Mouse (Mus musculus): Measurements from ENCODE around the gene Fam49a. TPM values are rescaled to one million over a fixed set of nuclear protein-coding genes. Genes with fewer than 3 reads are reported as not detected.

The Fam49a gene
- total RNA-seq, 2 experiments from 2014 or later, result 12.0 to 12.5 TPM

- no peak for DNase-seq
These were observed 95.0 kb downstream of the Fam49a start for GRCm38 (mm10) chr12:12356946-12357345.

- DNase-seq, result no peak
These were observed 98.0 kb downstream of the Fam49a start for GRCm38 (mm10) chr12:12359923-12360322.

- no peak for DNase-seq
These were observed 100.4 kb downstream of the Fam49a start for GRCm38 (mm10) chr12:12362371-12362770.

GRCm38 (mm10) chr12:12364201-12364600 is 102.3 kb downstream of the Fam49a start:
- DNase-seq, result no peak

- DNase-seq, result no peak
These were observed 105.5 kb downstream of the Fam49a start for GRCm38 (mm10) chr12:12367423-12367822.

GRCm38 (mm10) chr12:12373111-12373862 is 111.3 kb downstream of the Fam49a start:
- no peak for DNase-seq

GRCm38 (mm10) chr12:12379056-12379455 is 117.1 kb downstream of the Fam49a start:
- DNase-seq, result no peak

- DNase-seq, result no peak
These were observed 127.3 kb downstream of the Fam49a start for GRCm38 (mm10) chr12:12389271-12389670.

GRCm38 (mm10) chr12:12396224-12396623 is 134.3 kb downstream of the Fam49a start:
- peak; percentile 33 for DNase-seq

GRCm38 (mm10) chr12:12401051-12401465 is 139.1 kb downstream of the Fam49a start:
- DNase-seq, result peak; percentile 63

GRCm38 (mm10) chr12:12401504-12401903 is 139.6 kb downstream of the Fam49a start:
- peak; percentile 14 for DNase-seq

GRCm38 (mm10) chr12:12405491-12406110 is 143.7 kb downstream of the Fam49a start:
- no peak for DNase-seq

GRCm38 (mm10) chr12:12409044-12409443 is 147.1 kb downstream of the Fam49a start:
- no peak for DNase-seq

GRCm38 (mm10) chr12:12412674-12413073 is 150.7 kb downstream of the Fam49a start:
- DNase-seq, result peak; percentile 87

GRCm38 (mm10) chr12:12420423-12420822 is 158.5 kb downstream of the Fam49a start:
- no peak for DNase-seq

- DNase-seq, result peak; percentile 80
These were observed 159.1 kb downstream of the Fam49a start for GRCm38 (mm10) chr12:12420841-12421579.

- no peak for DNase-seq
These were observed 159.6 kb downstream of the Fam49a start for GRCm38 (mm10) chr12:12421580-12421878.

- no peak for DNase-seq
These were observed 163.2 kb downstream of the Fam49a start for GRCm38 (mm10) chr12:12425188-12425587.

GRCm38 (mm10) chr12:12427285-12427684 is 165.3 kb downstream of the Fam49a start:
- no peak for DNase-seq

- no peak for DNase-seq
These were observed 166.9 kb downstream of the Fam49a start for GRCm38 (mm10) chr12:12428886-12429285.

All from gastrocnemius, postnatal 10 days (tissue).